Mouse (Mus musculus) embryonic facial prominence, embryonic 13.5 days (tissue): ENCODE data around the gene Card14. TPM values are rescaled to one million over a fixed set of nuclear protein-coding genes. Genes with fewer than 3 reads are reported as not detected.
"Not testable (repeated sequence)": the region's sequence is repeated elsewhere in the genome, so short reads cannot be mapped to it uniquely, and the experiment has no call there.

ENCODE experiments used
- ATAC-seq: fragments of 200-750 bp; cut with Nextera tagmentation; 2 replicates; pipeline ENCODE4 v1.8.0; 2017; ENCODE audit warnings: low read depth; ENCODE audit not compliant: insufficient number of reproducible peaks, insufficient read depth, low FRiP score, low TSS enrichment
- H3K27ac ChIP-seq: fragments of 300-500 bp; sonication (generic); 2 replicates; pipeline ENCODE4 v1.5.1; 2015; ENCODE audit warnings: moderate library complexity, mild to moderate bottlenecking, inconsistent platforms
- H3K27me3 ChIP-seq: fragments of 300-500 bp; sonication (generic); 2 replicates; pipeline ENCODE4 v1.6.1; 2015; ENCODE audit warnings: mild to moderate bottlenecking, inconsistent platforms
- H3K36me3 ChIP-seq: fragments of 300-500 bp; sonication (generic); 2 replicates; pipeline ENCODE4 v1.6.1; 2015; ENCODE audit warnings: mild to moderate bottlenecking, inconsistent platforms
- H3K4me1 ChIP-seq: fragments of 300-500 bp; sonication (generic); 2 replicates; pipeline ENCODE4 v1.6.1; 2015; ENCODE audit warnings: inconsistent platforms
- H3K4me2 ChIP-seq: fragments of 300-500 bp; sonication (generic); 2 replicates; pipeline ENCODE4 v1.6.1; 2015; ENCODE audit warnings: moderate library complexity, mild to moderate bottlenecking, inconsistent platforms
- H3K4me3 ChIP-seq: fragments of 300-500 bp; sonication (generic); 2 replicates; pipeline ENCODE4 v1.5.1; 2015; ENCODE audit warnings: mild to moderate bottlenecking, inconsistent platforms
- H3K9ac ChIP-seq: fragments of 300-500 bp; sonication (generic); 2 replicates; pipeline ENCODE4 v1.6.1; 2015; ENCODE audit warnings: mild to moderate bottlenecking, inconsistent platforms
- H3K9me3 ChIP-seq: fragments of 300-500 bp; sonication (generic); 2 replicates; pipeline ENCODE4 v1.6.1; 2016; ENCODE audit warnings: inconsistent platforms
- WGBS: fragments of 180-500 bp; shearing (Covaris S2); methylation state at CpG from one replicate; pipeline ENCODE4 v1.1.7; 2015; ENCODE audit warnings: mixed read lengths; 5-methylcytosine and 5-hydroxymethylcytosine counted together
- polyA plus RNA-seq: library from polyadenylated mRNA; unstranded; fragments of >200 nt; fragmentation: Nextera tagmentation; extraction: Ambion mirVana; gene quantifications from 2 replicates; pipeline ENCODE4 v1.2.1, GENCODE M21; 2015

The Card14 gene
- polyA plus RNA-seq = 1.1 and 1.2 TPM in 2 replicates

DNA sequence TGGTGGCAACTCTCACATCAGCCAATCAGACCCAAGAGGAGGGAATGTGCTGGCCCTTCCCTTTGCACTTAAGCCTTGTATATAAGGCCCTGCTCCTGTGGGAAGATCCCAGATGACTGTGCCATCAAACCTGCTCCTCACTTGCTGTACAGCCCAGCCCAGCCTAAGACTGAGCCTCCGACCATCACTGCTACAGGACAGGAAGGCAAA lies at the start of gene Card14:
Card14 (plus strand) TSS at position 111 of the 210 bp plus-strand sequence.
- Histone ChIP-seq H3K27ac (no peak within 1 kb of the TSS), H3K9me3 (no peaks in the 10 kb centered on the region), H3K4me2 (peak within 1 kb of the TSS; percentile 27), H3K9ac (peak within 1 kb of the TSS; percentile 55; the same call in 1 of the 2 replicates), H3K36me3 (no peaks in the 10 kb centered on the region), H3K27me3 (peaks cover 36% of the 10 kb centered on the region), H3K4me3 (peak within 1 kb of the TSS; percentile 14; the same call in 1 of the 2 replicates), H3K4me1 (peaks cover 17% of the 10 kb centered on the region)
- no peak for ATAC-seq
- 47% methylated on average over 1 of the region's 1 CpGs for WGBS

DNA sequence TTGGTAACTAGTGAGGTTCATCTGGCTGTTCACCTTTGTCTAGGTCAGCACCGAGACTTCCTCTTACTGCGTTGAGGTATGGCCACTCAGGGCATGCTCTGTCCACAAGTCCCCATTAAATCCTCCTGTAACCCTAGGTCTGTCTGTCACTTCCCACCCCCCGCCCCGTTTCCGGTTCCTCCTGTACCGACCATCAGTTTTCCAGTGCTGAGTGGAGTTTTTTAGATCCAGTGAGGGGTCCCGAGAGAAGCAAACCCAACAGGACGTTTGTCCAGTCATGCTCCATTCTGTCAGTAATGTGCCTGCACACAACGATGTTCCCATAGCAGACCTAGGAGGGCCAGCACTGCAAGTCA lies 49.4 kb upstream of the Card14 start:
- H3K9ac ChIP-seq = peak overlapping the region; percentile 47
- H3K27me3 ChIP-seq = no peaks in the 10 kb centered on the region
- H3K27ac ChIP-seq = no peak overlapping the region
- H3K36me3 ChIP-seq = no peaks in the 10 kb centered on the region
- ATAC-seq = no peak
- peaks cover 10% of the 10 kb centered on the region for H3K4me1 ChIP-seq
- WGBS = 63% methylated on average over 9 of the region's 9 CpGs
- no peaks in the 10 kb centered on the region for H3K9me3 ChIP-seq
- peak overlapping the region; percentile 31 for H3K4me3 ChIP-seq
- H3K4me2 ChIP-seq = peak overlapping the region; percentile 54

DNA sequence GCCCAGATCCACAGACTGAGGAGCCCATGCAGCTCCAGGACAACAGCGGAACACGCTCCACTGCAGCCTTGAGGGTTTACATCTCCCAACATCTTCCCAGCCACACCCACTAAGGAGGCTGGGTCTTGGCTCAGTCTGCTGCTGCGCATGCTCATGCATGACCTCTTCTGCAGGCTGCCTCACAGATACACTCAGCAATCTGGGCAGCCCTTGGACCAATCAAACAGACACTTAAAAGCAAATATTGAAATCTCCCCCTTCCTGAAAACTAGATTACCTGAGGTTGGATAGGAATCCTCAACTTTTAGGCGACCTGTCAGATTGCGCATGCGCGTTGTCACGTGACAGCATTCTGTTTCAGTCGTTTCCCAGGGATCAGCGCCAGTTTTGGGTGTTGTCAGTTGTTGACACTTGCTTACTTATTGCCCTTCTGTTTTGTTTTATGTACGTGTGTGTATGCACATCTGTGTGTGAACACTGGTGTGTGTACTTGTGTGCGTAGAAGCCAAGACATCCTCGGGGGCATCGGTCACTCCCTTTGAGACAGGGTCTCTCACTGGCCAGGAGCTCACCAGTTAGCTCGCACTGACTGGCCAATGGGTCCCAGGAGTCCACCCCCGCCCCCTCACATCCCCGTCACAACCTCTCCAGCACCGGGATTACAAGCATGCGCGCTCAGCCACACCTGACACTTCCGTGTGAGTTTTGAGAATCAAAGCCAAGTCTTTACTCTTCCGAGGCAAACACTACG lies 48.8 kb upstream of the Card14 start:
- Histone ChIP-seq H3K27ac (no peak overlapping the region), H3K4me2 (peak overlapping the region; percentile 54), H3K9me3 (no peaks in the 10 kb centered on the region), H3K4me3 (peak overlapping the region; percentile 31), H3K9ac (peak overlapping the region; percentile 47), H3K36me3 (no peaks in the 10 kb centered on the region), H3K27me3 (no peaks in the 10 kb centered on the region), H3K4me1 (peaks cover 5% of the 10 kb centered on the region)
- no peak for ATAC-seq
- WGBS = 64% methylated on average over 23 of the region's 23 CpGs

DNA sequence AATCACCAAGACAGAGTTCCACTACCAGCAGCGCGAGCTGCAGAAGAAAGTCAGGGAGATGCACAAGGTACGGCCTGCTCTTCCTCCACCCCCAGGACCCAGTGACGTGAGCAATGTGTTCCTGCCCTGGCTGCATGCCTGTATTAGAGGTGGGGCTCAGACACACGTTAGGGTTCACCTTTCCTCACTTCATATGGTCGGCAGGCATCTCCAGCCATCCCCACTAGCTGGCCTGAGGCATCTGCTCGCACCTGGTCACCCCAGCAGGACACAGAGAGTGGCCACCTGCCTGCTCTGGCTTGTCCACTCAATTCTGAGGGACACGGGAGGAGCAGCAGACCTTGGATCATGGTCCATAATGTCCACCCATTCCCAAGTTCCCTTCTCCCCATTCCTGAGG lies 47.6 kb upstream of the Card14 start:
- Histone ChIP-seq H3K9me3 (no peaks in the 10 kb centered on the region), H3K27me3 (no peaks in the 10 kb centered on the region), H3K36me3 (peaks cover 6% of the 10 kb centered on the region; the same call in 1 of the 2 replicates), H3K27ac (no peak overlapping the region), H3K4me3 (no peak overlapping the region), H3K9ac (no peak overlapping the region), H3K4me2 (no peak overlapping the region), H3K4me1 (peaks cover 5% of the 10 kb centered on the region)
- WGBS = 81% methylated on average over 8 of the region's 8 CpGs
- no peak for ATAC-seq

DNA sequence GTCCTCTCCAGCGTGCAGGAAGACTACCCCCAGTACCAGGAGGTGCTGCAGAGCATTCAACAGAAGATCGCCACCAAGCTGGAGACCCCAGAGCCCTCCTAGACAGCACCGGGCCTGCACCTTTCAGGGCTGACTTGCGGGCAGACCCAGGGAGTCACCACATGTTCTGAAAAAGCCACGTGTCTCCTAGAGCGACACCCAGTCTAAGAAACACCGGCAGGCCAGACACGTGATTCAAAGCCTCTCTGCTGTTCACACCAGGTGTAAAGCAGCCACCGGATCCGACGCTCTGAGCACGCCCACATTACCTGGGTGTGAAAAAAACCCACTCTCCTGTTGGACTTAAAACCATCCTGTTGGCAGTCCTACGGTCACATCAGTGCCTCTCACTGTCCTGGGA lies 43.2 kb upstream of the Card14 start:
- ATAC-seq = no peak
- no peak overlapping the region for H3K4me3 ChIP-seq
- H3K27me3 ChIP-seq = no peaks in the 10 kb centered on the region
- no peak overlapping the region for H3K4me2 ChIP-seq
- peaks cover 14% of the 10 kb centered on the region for H3K4me1 ChIP-seq
- H3K9ac ChIP-seq = no peak overlapping the region
- no peak overlapping the region for H3K27ac ChIP-seq
- 91% methylated on average over 13 of the region's 13 CpGs for WGBS
- H3K9me3 ChIP-seq = no peaks in the 10 kb centered on the region
- peaks cover 6% of the 10 kb centered on the region; the same call in 1 of the 2 replicates for H3K36me3 ChIP-seq

DNA sequence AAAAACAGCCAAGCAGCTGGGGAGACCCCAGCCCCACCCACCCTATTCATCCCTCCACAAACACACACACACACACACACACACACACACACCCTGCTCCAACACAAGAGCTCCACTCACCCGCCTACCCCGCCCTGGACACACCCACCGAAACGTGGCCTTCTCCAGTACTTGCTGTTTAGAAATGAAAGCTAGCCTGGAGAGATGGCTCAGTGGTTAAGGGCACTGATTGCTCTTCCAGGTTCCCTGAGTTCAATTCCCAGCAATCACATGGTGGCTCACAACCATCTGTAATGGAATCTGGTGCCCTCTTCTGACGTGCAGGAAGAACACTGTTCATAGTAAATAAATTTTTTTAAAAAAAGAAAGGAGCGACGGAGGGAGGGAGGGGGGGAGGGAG lies 41.8 kb upstream of the Card14 start:
- Histone ChIP-seq H3K4me1 (peaks cover 14% of the 10 kb centered on the region), H3K4me3 (no peak overlapping the region), H3K9me3 (no peaks in the 10 kb centered on the region), H3K4me2 (no peak overlapping the region), H3K36me3 (peaks cover 17% of the 10 kb centered on the region), H3K9ac (no peak overlapping the region), H3K27me3 (no peaks in the 10 kb centered on the region), H3K27ac (no peak overlapping the region)
- no peak for ATAC-seq
- WGBS = 75% methylated on average over 7 of the region's 7 CpGs

DNA sequence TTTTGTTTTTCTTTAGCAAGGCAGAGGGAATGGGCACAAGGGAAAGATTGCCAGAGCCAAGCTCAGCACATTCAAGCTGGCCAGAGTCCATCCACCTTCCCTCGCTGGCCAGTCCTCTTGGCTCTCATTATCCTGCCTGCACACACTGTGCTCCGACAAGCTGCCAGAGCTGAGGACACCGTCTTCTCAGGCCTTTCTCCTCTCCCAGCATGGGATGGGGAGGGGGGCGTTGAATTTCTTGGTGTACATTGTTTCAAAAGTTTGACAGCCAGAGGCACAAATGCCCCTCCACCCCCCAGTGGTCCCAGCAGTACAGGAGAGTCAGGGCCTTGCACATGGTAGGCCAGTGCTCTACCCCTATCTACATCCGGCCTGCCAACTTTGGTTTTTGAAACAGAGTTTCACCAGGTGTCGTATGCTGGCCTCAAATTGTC lies 40.3 kb upstream of the Card14 start:
- no peak for ATAC-seq
- 47% methylated on average over 6 of the region's 6 CpGs for WGBS

DNA sequence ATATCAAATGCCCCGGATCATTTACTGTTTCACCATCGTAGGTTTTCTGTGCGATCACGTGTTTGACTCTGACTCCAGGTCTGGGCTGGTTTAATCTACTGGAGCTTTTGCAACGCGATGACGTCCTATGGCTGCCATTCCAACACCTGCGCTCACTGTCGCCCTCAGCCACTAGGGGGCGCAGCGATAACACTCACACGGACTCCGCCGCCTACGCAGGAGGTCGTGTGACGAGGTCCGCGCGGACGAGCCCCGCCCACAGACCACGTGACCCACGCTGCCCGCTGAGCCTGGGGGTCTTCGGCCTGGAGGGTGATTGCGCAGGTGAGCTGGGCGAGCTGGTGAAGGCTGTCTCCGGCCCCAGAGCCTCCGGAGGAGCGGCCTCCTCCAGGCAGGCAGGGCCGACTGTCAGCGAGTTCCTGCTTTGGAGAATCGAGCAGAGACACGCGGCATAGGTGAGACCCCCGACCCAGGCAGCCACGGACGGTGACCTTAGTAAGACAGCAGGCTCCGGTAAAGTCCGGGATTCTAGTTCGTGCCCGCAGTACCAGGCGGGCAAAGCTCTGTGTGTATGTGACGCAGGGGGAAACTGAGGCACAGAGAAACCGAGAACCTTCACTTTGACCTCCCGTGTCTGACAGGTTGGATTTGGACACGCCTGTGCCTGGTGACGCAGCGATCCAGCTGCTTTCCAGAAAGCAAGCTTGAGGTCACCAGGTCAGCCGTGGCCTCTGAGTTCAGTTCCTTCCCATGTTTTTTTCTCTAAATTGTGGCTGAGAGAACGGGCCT lies 39.6 kb upstream of the Card14 start, which contains the start of gene Gaa:
Gaa (plus strand) TSS at position 120 of the 789 bp plus-strand sequence.
- H3K27ac ChIP-seq = no peak within 1 kb of the TSS
- no peaks in the 10 kb centered on the region for H3K9me3 ChIP-seq
- H3K4me1 ChIP-seq = peaks cover 14% of the 10 kb centered on the region
- peak within 1 kb of the TSS; percentile 80 for H3K4me2 ChIP-seq
- H3K9ac ChIP-seq = peak within 1 kb of the TSS; percentile 83
- H3K36me3 ChIP-seq = peaks cover 31% of the 10 kb centered on the region
- H3K27me3 ChIP-seq = no peaks in the 10 kb centered on the region
- peak; percentile 70; the same call in 1 of the 2 replicates for ATAC-seq
- 3% methylated on average over 52 of the region's 52 CpGs for WGBS
- peak within 1 kb of the TSS; percentile 73 for H3K4me3 ChIP-seq

More for the DNA sequence above, 40.3 kb upstream of the Card14 start:
- Histone ChIP-seq H3K27me3 (no peaks in the 10 kb centered on the region), H3K4me2 (peak overlapping the region; percentile 80), H3K36me3 (peaks cover 25% of the 10 kb centered on the region), H3K27ac (no peak overlapping the region), H3K4me3 (peak overlapping the region; percentile 73; the same call in 1 of the 2 replicates), H3K4me1 (peaks cover 14% of the 10 kb centered on the region), H3K9me3 (no peaks in the 10 kb centered on the region), H3K9ac (peak overlapping the region; percentile 83; the same call in 1 of the 2 replicates)

DNA sequence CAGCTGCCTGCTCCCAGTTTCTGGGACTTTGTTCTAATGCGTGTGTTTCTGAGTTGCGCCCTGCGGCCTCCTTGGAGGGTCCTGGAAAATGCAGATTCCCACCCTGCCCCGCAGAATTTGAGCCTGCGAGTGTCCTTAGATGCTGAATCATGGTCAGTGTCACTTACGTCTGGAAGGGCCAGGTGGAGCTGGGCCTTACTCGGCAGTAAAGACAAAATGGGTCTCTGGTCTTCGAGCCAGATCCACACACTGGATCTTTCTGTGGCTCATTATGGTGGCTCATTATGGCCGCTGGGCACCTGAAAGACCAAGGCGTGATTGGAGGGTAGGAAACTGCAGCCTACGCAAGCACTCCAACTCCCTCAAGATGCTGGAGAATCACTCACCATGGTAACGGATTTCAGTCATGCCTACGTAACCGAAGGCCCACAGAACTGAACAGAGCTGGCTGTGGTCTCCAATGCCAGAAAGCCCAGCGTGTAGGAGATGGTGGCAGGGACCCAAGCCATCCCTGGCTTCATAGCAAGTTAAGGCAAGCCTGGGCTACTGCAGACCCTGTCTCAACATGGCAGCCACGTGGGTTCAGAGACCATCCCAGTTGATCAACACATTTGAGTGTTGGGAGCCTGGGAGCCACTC lies 38.9 kb upstream of the Card14 start:
- WGBS = 79% methylated on average over 16 of the region's 16 CpGs
- H3K27me3 ChIP-seq = no peaks in the 10 kb centered on the region
- peak overlapping the region; percentile 80 for H3K4me2 ChIP-seq
- ATAC-seq = no peak
- H3K4me3 ChIP-seq = peak overlapping the region; percentile 73
- peaks cover 14% of the 10 kb centered on the region for H3K4me1 ChIP-seq
- H3K27ac ChIP-seq = no peak overlapping the region
- H3K9me3 ChIP-seq = no peaks in the 10 kb centered on the region
- H3K36me3 ChIP-seq = peaks cover 38% of the 10 kb centered on the region
- peak overlapping the region; percentile 83 for H3K9ac ChIP-seq

DNA sequence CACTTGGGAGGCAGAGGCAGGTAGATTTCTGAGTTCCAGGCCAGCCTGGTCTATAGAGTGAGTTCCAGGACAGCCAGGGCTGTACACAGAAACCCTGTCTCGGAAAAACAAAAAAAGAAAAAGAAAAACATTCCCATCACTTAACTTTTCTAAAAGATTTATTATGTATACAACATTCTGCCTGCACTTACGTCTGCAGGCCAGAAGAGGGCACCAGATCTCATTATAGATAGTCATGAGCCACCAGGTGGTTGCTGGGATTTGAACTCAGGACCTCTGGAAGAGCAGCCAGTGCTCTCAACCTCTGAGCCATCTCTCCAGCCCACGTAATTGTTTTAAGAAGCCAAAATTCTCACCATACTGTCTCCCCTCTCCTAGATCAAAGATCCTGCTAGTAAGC lies 35.1 kb upstream of the Card14 start:
- not testable (repeated sequence) for ATAC-seq, H3K27me3 ChIP-seq, H3K9ac ChIP-seq, H3K4me3 ChIP-seq, H3K4me2 ChIP-seq, H3K9me3 ChIP-seq, H3K27ac ChIP-seq
- peaks cover 11% of the 10 kb centered on the region for H3K4me1 ChIP-seq
- WGBS = 72% methylated on average over 3 of the region's 3 CpGs
- peaks cover 64% of the 10 kb centered on the region for H3K36me3 ChIP-seq

DNA sequence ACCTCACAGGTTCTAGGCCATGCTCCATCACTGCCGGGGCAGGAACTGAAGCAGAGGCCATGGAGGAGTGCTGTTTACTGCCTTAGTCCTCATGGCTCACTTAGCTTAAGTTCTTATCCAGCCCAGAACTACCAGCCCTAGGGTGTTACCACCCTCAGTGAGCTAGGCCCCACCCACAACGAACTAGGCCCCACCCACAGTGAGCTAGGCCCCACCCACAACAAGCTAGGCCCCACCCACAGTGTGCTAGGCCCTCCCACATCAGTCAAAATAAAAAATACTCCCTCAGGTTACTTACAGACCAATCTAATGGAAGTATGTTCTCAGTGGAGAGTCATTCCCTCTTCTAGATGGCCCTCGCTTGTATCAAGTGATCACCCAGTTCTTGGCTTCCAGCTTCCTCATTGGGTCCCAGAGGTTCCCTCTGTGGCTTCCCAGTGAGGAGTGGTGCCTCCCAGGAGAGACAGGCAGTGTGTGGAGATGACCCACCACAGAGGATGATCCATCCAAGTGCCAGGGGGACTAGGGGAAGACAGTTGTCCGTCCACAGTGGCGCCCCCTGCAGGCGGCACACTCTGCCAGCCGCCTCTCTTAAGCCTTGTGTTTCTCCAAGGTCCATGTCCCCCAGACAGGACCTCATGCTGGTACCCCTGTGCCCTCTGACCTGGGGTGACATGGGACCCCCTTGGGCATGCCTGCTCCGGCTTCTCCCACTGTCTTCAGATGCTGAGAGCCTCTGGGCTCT lies 34.2 kb upstream of the Card14 start:
- H3K27me3 ChIP-seq = no peaks in the 10 kb centered on the region
- peaks cover 7% of the 10 kb centered on the region for H3K4me1 ChIP-seq
- no peak overlapping the region for H3K4me3 ChIP-seq
- H3K27ac ChIP-seq = no peak overlapping the region
- H3K9me3 ChIP-seq = no peaks in the 10 kb centered on the region
- peaks cover 73% of the 10 kb centered on the region for H3K36me3 ChIP-seq
- ATAC-seq = no peak; the same call in 1 of the 2 replicates
- H3K9ac ChIP-seq = no peak overlapping the region
- no peak overlapping the region for H3K4me2 ChIP-seq
- 87% methylated on average over 8 of the region's 8 CpGs for WGBS
